Mouse (Mus musculus): ENCODE measurements at regions not wholly inside any gene's neighbourhood (a gene's known extent, or its start where the extent isn't known, plus 50 kb on each side); places are given as distances from the start of the nearest gene placed in this dataset.

GRCm38 (mm10) chr6:71057209-71057858, 86.9 kb downstream of the Thnsl2 start:
- Histone ChIP-seq H3K4me1 (no peaks in the 10 kb centered on the region), H3K9ac (no peak overlapping the region), H3K36me3 (no peaks in the 10 kb centered on the region), H3K27me3 (no peaks in the 10 kb centered on the region), H3K4me2 (no peak overlapping the region), H3K4me3 (replicated peaks) (no peak overlapping the region), H3K9me3 (replicated peaks) (no peaks in the 10 kb centered on the region), H3K27ac (no peak overlapping the region)
- 59% methylated on average over 6 of the region's 6 CpGs for WGBS
- ATAC-seq (replicated peaks; ENCODE audit: low FRiP score) = no peak

GRCm38 (mm10) chr6:71060116-71060515, 84.1 kb downstream of the Thnsl2 start:
- H3K36me3 ChIP-seq = no peaks in the 10 kb centered on the region
- no peak overlapping the region for H3K4me3 ChIP-seq (replicated peaks)
- H3K27ac ChIP-seq = no peak overlapping the region
- H3K4me2 ChIP-seq = no peak overlapping the region
- H3K9me3 ChIP-seq (replicated peaks) = no peaks in the 10 kb centered on the region
- 58% methylated on average over 7 of the region's 7 CpGs for WGBS
- H3K9ac ChIP-seq = no peak overlapping the region
- no peaks in the 10 kb centered on the region for H3K4me1 ChIP-seq
- H3K27me3 ChIP-seq = no peaks in the 10 kb centered on the region
- no peak for ATAC-seq (replicated peaks; ENCODE audit: low FRiP score)

GRCm38 (mm10) chr6:71062980-71063379, 81.3 kb downstream of the Thnsl2 start:
- ATAC-seq (replicated peaks; ENCODE audit: low FRiP score) = no peak
- no peaks in the 10 kb centered on the region for H3K36me3 ChIP-seq
- no peak overlapping the region for H3K4me3 ChIP-seq (replicated peaks)
- no peak overlapping the region for H3K27ac ChIP-seq
- no peaks in the 10 kb centered on the region for H3K4me1 ChIP-seq
- no peak overlapping the region for H3K9ac ChIP-seq
- H3K9me3 ChIP-seq (replicated peaks) = no peaks in the 10 kb centered on the region
- no peak overlapping the region for H3K4me2 ChIP-seq
- H3K27me3 ChIP-seq = no peaks in the 10 kb centered on the region
- 79% methylated on average over 4 of the region's 4 CpGs for WGBS

GRCm38 (mm10) chr6:71065428-71065827, 78.8 kb downstream of the Thnsl2 start:
- Histone ChIP-seq H3K27me3 (no peaks in the 10 kb centered on the region), H3K36me3 (no peaks in the 10 kb centered on the region), H3K4me2 (no peak overlapping the region), H3K9ac (no peak overlapping the region), H3K9me3 (replicated peaks) (no peaks in the 10 kb centered on the region), H3K27ac (no peak overlapping the region), H3K4me1 (no peaks in the 10 kb centered on the region), H3K4me3 (replicated peaks) (no peak overlapping the region)
- 59% methylated on average over 6 of the region's 6 CpGs for WGBS
- ATAC-seq (replicated peaks; ENCODE audit: low FRiP score) = no peak

- Histone ChIP-seq H3K9me3 (replicated peaks) (no peaks in the 10 kb centered on the region), H3K4me1 (no peaks in the 10 kb centered on the region), H3K4me3 (replicated peaks) (no peak overlapping the region), H3K27ac (no peak overlapping the region), H3K4me2 (no peak overlapping the region), H3K27me3 (no peaks in the 10 kb centered on the region), H3K9ac (no peak overlapping the region), H3K36me3 (no peaks in the 10 kb centered on the region)
- ATAC-seq (replicated peaks; ENCODE audit: low FRiP score) = no peak
- 44% methylated on average over 4 of the region's 4 CpGs for WGBS
These were observed 75.0 kb downstream of the Thnsl2 start for GRCm38 (mm10) chr6:71069229-71069628.

GRCm38 (mm10) chr6:71074789-71075191, 69.4 kb downstream of the Thnsl2 start:
- no peaks in the 10 kb centered on the region; the same call in 1 of the 2 replicates for H3K4me1 ChIP-seq
- H3K4me2 ChIP-seq = no peak overlapping the region
- H3K9me3 ChIP-seq (replicated peaks) = no peaks in the 10 kb centered on the region
- no peaks in the 10 kb centered on the region for H3K36me3 ChIP-seq
- 53% methylated on average over 5 of the region's 5 CpGs for WGBS
- H3K27me3 ChIP-seq = no peaks in the 10 kb centered on the region
- H3K4me3 ChIP-seq (replicated peaks) = no peak overlapping the region
- H3K27ac ChIP-seq = no peak overlapping the region
- no peak overlapping the region for H3K9ac ChIP-seq
- ATAC-seq (replicated peaks; ENCODE audit: low FRiP score) = no peak

Measured in kidney, embryonic 15.5 days (tissue).